Mouse (Mus musculus) E14TG2a.4 (cell line): ENCODE data around the gene Selenop.

Experiments used
- CTCF ChIP-seq: conservative IDR thresholded peaks from 2 replicates; pipeline ENCODE4 v1.5.1; 2014; ENCODE audit warnings: low read length
- NANOG ChIP-seq: IDR thresholded peaks from 2 replicates; pipeline ENCODE4 v1.6.1; 2014; ENCODE audit warnings: borderline replicate concordance, low read length, mixed read lengths
- POU5F1 ChIP-seq: IDR thresholded peaks from 2 replicates; pipeline ENCODE4 v1.6.1; 2014; ENCODE audit warnings: low read length, borderline replicate concordance

- TF ChIP-seq CTCF, result no peak
- TF ChIP-seq POU5F1, result no peak
- TF ChIP-seq NANOG, result no peak
These were observed 32.2 kb downstream of the Selenop start for GRCm38 (mm10) chr15:3300361-3301100.
